Mouse (Mus musculus) CH12.LX (cell line): ENCODE data around the gene 2700097O09Rik. TPM values are rescaled to one million over a fixed set of nuclear protein-coding genes. Genes with fewer than 3 reads are reported as not detected.

ENCODE experiments used
- DNase-seq: peaks from one replicate; pipeline ENCODE4 v3.0.0-alpha.2; 2013; ENCODE audit errors: extremely low read depth
- H3K27ac ChIP-seq: 2 replicates; pipeline ENCODE4 v1.5.1; 2012; ENCODE audit warnings: low read depth, mild to moderate bottlenecking, control low read depth, moderate library complexity; ENCODE audit not compliant: insufficient read depth
- H3K27me3 ChIP-seq: replicated peaks from 2 replicates; pipeline ENCODE3; 2012; ENCODE audit warnings: inconsistent platforms
- H3K36me3 ChIP-seq, 2 experiments: replicated peaks in 1 of 2; 2 replicates each; pipeline versions ENCODE3 to v1.6.1; 2012; ENCODE audit warnings: inconsistent platforms in 1 of 2, low read length in 1 of 2, mild to moderate bottlenecking in 1 of 2, mixed read lengths in 1 of 2, moderate library complexity in 1 of 2; ENCODE audit not compliant: control insufficient read depth in 1 of 2, insufficient read depth in 1 of 2
- H3K4me1 ChIP-seq, 2 experiments: 2 replicates each; pipeline ENCODE4 v1.6.1; 2012; ENCODE audit warnings: inconsistent platforms in 1 of 2, moderate library complexity in 1 of 2; ENCODE audit not compliant: insufficient read depth in 2 of 2, control insufficient read depth in 1 of 2
- H3K4me2 ChIP-seq: 2 replicates; pipeline ENCODE4 v1.6.1; 2012; ENCODE audit warnings: low read depth, mild to moderate bottlenecking, control low read depth; ENCODE audit not compliant: poor library complexity, insufficient read depth, severe bottlenecking
- H3K4me3 ChIP-seq, 3 experiments: fragments of 150-350 bp in 1 of 3; sonication (generic) in 1 of 3; replicated peaks in 1 of 3; 2 replicates each; pipeline versions ENCODE3 to v1.5.1; 2011 to 2012; ENCODE audit warnings: low read depth in 2 of 3, low read length in 2 of 3, mild to moderate bottlenecking in 2 of 3, moderate library complexity in 2 of 3, control low read depth in 1 of 3, improper control_type of control experiment in 1 of 3, inconsistent platforms in 1 of 3, mixed read lengths in 1 of 3; ENCODE audit not compliant: poor library complexity in 1 of 3
- H3K79me2 ChIP-seq: replicated peaks from 2 replicates; pipeline ENCODE4 v1.6.1; 2012; ENCODE audit warnings: mild to moderate bottlenecking, moderate library complexity; ENCODE audit not compliant: control insufficient read depth, poor library complexity, insufficient read depth, severe bottlenecking; ENCODE audit errors: extremely low read depth
- H3K9ac ChIP-seq: 2 replicates; pipeline ENCODE4 v1.6.1; 2012; ENCODE audit warnings: low read depth, mild to moderate bottlenecking, control low read depth, moderate library complexity; ENCODE audit not compliant: insufficient read depth
- H3K9me3 ChIP-seq: replicated peaks from 2 replicates; pipeline ENCODE3; 2012; ENCODE audit warnings: low read length, inconsistent platforms, mixed read lengths
- CHD1 ChIP-seq: IDR thresholded peaks from 2 replicates; pipeline ENCODE4 v1.6.1; 2012; ENCODE audit warnings: low read depth, low read length, improper control_type of control experiment, inconsistent platforms
- CHD2 ChIP-seq: IDR thresholded peaks from 2 replicates; pipeline ENCODE4 v1.6.1; 2011; ENCODE audit warnings: low read length, improper control_type of control experiment
- E2F4 ChIP-seq: IDR thresholded peaks from 2 replicates; pipeline ENCODE4 v1.6.1; 2011; ENCODE audit warnings: low read depth, low read length, improper control_type of control experiment; ENCODE audit not compliant: insufficient replicate concordance
- MAZ ChIP-seq: IDR thresholded peaks from 2 replicates; pipeline ENCODE4 v1.6.1; 2012; ENCODE audit warnings: low read depth, mild to moderate bottlenecking, inconsistent platforms, low read length, improper control_type of control experiment, moderate library complexity
- MEF2A ChIP-seq: IDR thresholded peaks from 2 replicates; pipeline ENCODE4 v1.6.1; 2014; ENCODE audit warnings: low read depth, mild to moderate bottlenecking, inconsistent platforms, low read length, improper control_type of control experiment, borderline replicate concordance
- NELFE ChIP-seq: IDR thresholded peaks from 2 replicates; pipeline ENCODE4 v1.6.1; 2011; ENCODE audit warnings: low read depth, low read length, improper control_type of control experiment
- NRF1 ChIP-seq: IDR thresholded peaks from 2 replicates; pipeline ENCODE4 v1.6.1; 2014; ENCODE audit warnings: low read depth, mild to moderate bottlenecking, inconsistent platforms, low read length, improper control_type of control experiment, moderate library complexity
- POLR2A ChIP-seq: IDR thresholded peaks from 2 replicates; pipeline ENCODE4 v1.6.1; 2011; ENCODE audit warnings: low read depth, mild to moderate bottlenecking, improper control_type of control experiment, low read length
- RCOR1 ChIP-seq: conservative IDR thresholded peaks from 2 replicates; pipeline ENCODE4 v1.6.1; 2012; ENCODE audit warnings: low read depth, mild to moderate bottlenecking, inconsistent platforms, low read length, improper control_type of control experiment
- UBTF ChIP-seq: IDR thresholded peaks from 2 replicates; pipeline ENCODE4 v1.6.1; 2012; ENCODE audit warnings: low read depth, mild to moderate bottlenecking, inconsistent platforms, low read length, improper control_type of control experiment, moderate library complexity
- USF1 ChIP-seq: IDR thresholded peaks from 2 replicates; pipeline ENCODE4 v1.6.1; 2014; ENCODE audit warnings: low read depth, mild to moderate bottlenecking, inconsistent platforms, low read length, improper control_type of control experiment
- ZMIZ1 ChIP-seq: IDR thresholded peaks from 2 replicates; pipeline ENCODE4 v1.6.1; 2012; ENCODE audit warnings: low read depth, mild to moderate bottlenecking, inconsistent platforms, low read length, improper control_type of control experiment
- ZNF384 ChIP-seq: IDR thresholded peaks from 2 replicates; pipeline ENCODE4 v1.6.1; 2012; ENCODE audit warnings: low read depth, low read length, improper control_type of control experiment, inconsistent platforms
- dilution Hi-C: fragments of 300-500 bp; cut with MboI; formaldehyde crosslinking; loops from 2 replicates; pipeline ENCODE4 v1.14.3; 2020; ENCODE audit warnings: low sequenced_read_pairs; ENCODE audit not compliant: extremely low pct_unique_long_range_greater_than_20kb, extremely low pct_ligation_motif_present
- in situ Hi-C: fragments of 300-500 bp; cut with MboI; formaldehyde crosslinking; loops from 3 replicates; pipeline ENCODE4 v1.14.3; 2019; ENCODE audit warnings: low sequenced_read_pairs, low pct_ligation_motif_present, low pct_unique_long_range_greater_than_20kb, mixed read lengths
- polyA plus RNA-seq: library from polyadenylated mRNA; unstranded; fragments of >175 nt; gene quantifications from 2 replicates; pipeline ENCODE4 v1.2.1, GENCODE M21; 2012; ENCODE audit warnings: low read depth; ENCODE audit not compliant: insufficient read length
- total RNA-seq, 2 experiments: library from RNA; depleted of rRNA; stranded (reverse); fragments of 300-350 nt in 1 of 2; fragments of >200 nt in 1 of 2; gene quantifications; 2 replicates each; pipeline ENCODE4 v1.2.3; 2012 to 2014

2700097O09Rik gene
- total and polyA plus RNA-seq, 3 experiments = 13.7 to 35.9 (median 14.8) TPM

GRCm38 (mm10) chr12:55054551-55055241 lies 25.2 kb downstream of the 2700097O09Rik start:
- Histone ChIP-seq H3K4me2 (no peak overlapping the region), H3K36me3 (peaks cover 4 to 42% of the 10 kb centered on the region in 2 experiments), H3K27me3 (no peaks in the 10 kb centered on the region), H3K79me2 (no peaks in the 10 kb centered on the region), H3K27ac (no peak overlapping the region)
- dilution Hi-C loops = no loop called here
- TF ChIP-seq POLR2A (no peak), RCOR1 (no peak), ZNF384 (no peak), MAZ (no peak), ZMIZ1 (no peak)
- TF ChIP-seq, all 38 proteins: peak for 0
- no peak for DNase-seq
- in situ Hi-C loops = no loop called here
- H3K9me3 ChIP-seq = no peaks in the 10 kb centered on the region
- H3K4me3 ChIP-seq = no peak overlapping the region
- no peak overlapping the region for H3K9ac ChIP-seq
- peaks cover 4 to 19% of the 10 kb centered on the region in 2 experiments for H3K4me1 ChIP-seq

DNA sequence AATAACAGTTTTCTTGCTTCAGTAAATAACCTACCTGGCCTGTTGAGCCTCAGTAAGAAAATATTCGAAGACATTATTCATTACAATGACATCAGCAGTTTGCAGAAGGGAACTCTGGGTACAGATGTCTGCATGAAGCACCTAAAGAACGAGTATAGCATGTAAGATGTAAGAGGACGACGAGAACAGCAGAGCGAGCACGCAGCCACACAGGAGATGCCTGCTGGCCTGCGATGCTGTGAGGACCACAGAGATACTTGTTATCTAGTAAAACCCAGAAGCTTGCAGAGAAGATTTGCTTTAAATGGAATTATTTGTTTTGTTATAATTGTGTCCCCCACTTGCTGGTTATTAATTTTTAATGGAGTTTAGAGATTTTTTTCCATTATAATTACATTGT lies 26.6 kb downstream of the 2700097O09Rik start:
- DNase-seq = no peak
- H3K9ac ChIP-seq = no peak overlapping the region
- no peaks in the 10 kb centered on the region for H3K9me3 ChIP-seq
- no peak for TF ChIP-seq ZMIZ1
- no peak for TF ChIP-seq MEF2A
- TF ChIP-seq CHD1 = no peak
- no peak for TF ChIP-seq UBTF
- no peak for TF ChIP-seq CHD2
- no peak for TF ChIP-seq USF1
- no peak for TF ChIP-seq NELFE
- no peak for TF ChIP-seq E2F4
- no peak for TF ChIP-seq NRF1
- peaks cover 0 to 37% of the 10 kb centered on the region in 2 experiments for H3K36me3 ChIP-seq
- dilution Hi-C loops (no loop called here), in situ Hi-C loops (no loop called here)
- no peak overlapping the region for H3K4me2 ChIP-seq
- no peaks in the 10 kb centered on the region for H3K27me3 ChIP-seq
- H3K4me1 ChIP-seq = peaks cover 7 to 27% of the 10 kb centered on the region in 2 experiments
- H3K4me3 ChIP-seq = no peak overlapping the region
- H3K79me2 ChIP-seq = no peaks in the 10 kb centered on the region
- no peak overlapping the region for H3K27ac ChIP-seq
